Mouse (Mus musculus) forebrain, embryonic 12.5 days (tissue): Measurements from ENCODE around the gene Ces2e. TPM values are rescaled to one million over a fixed set of nuclear protein-coding genes. Genes with fewer than 3 reads are reported as not detected.

Experiments used
- ATAC-seq: fragments of 200-750 bp; cut with Nextera tagmentation; 2 replicates; pipeline ENCODE4 v1.8.0; 2017; ENCODE audit warnings: moderate TSS enrichment; ENCODE audit not compliant: low FRiP score
- H3K27ac ChIP-seq: fragments of 300-500 bp; sonication (generic); 2 replicates; pipeline ENCODE4 v1.5.1; 2016; ENCODE audit warnings: mild to moderate bottlenecking
- H3K27me3 ChIP-seq: fragments of 300-500 bp; sonication (generic); 2 replicates; pipeline ENCODE4 v1.6.1; 2016; ENCODE audit warnings: mild to moderate bottlenecking
- H3K36me3 ChIP-seq: fragments of 300-500 bp; sonication (generic); replicated peaks from 2 replicates; pipeline ENCODE4 v1.6.1; 2016; ENCODE audit warnings: mild to moderate bottlenecking
- H3K4me1 ChIP-seq: fragments of 300-500 bp; sonication (generic); 2 replicates; pipeline ENCODE4 v1.6.1; 2016
- H3K4me2 ChIP-seq: fragments of 300-500 bp; sonication (generic); 2 replicates; pipeline ENCODE4 v1.6.1; 2016; ENCODE audit warnings: mild to moderate bottlenecking, moderate library complexity
- H3K4me3 ChIP-seq: fragments of 300-500 bp; sonication (generic); replicated peaks from 2 replicates; pipeline ENCODE4 v1.5.1; 2016; ENCODE audit warnings: mild to moderate bottlenecking
- H3K9ac ChIP-seq: fragments of 300-500 bp; sonication (generic); 2 replicates; pipeline ENCODE4 v1.6.1; 2016; ENCODE audit warnings: mild to moderate bottlenecking
- H3K9me3 ChIP-seq: fragments of 300-500 bp; sonication (generic); 2 replicates; pipeline ENCODE4 v1.6.1; 2016
- WGBS: fragments of 180-500 bp; shearing (Covaris S2); methylation state at CpG from one replicate; pipeline ENCODE4 v1.1.7; 2016; 5-methylcytosine and 5-hydroxymethylcytosine counted together
- polyA plus RNA-seq: library from polyadenylated mRNA; unstranded; fragments of >200 nt; fragmentation: Nextera tagmentation; extraction: Ambion mirVana; gene quantifications from 2 replicates; pipeline ENCODE4 v1.2.1, GENCODE M21; 2016

The Ces2e gene
- polyA plus RNA-seq, 1 experiment from 2014 or later = not detected

- H3K4me2 ChIP-seq = no peak overlapping the region
- H3K9ac ChIP-seq = no peak overlapping the region
- ATAC-seq = no peak
- H3K27ac ChIP-seq = no peak overlapping the region
- no peaks in the 10 kb centered on the region for H3K27me3 ChIP-seq
- WGBS = 92% methylated on average over 4 of the region's 4 CpGs
- H3K4me3 ChIP-seq = no peak overlapping the region
- H3K4me1 ChIP-seq = no peaks in the 10 kb centered on the region
- H3K9me3 ChIP-seq = no peaks in the 10 kb centered on the region
- no peaks in the 10 kb centered on the region for H3K36me3 ChIP-seq
Measured at GRCm38 (mm10) chr8:104963375-104963894, 37.4 kb downstream of the Ces2e start.

DNA sequence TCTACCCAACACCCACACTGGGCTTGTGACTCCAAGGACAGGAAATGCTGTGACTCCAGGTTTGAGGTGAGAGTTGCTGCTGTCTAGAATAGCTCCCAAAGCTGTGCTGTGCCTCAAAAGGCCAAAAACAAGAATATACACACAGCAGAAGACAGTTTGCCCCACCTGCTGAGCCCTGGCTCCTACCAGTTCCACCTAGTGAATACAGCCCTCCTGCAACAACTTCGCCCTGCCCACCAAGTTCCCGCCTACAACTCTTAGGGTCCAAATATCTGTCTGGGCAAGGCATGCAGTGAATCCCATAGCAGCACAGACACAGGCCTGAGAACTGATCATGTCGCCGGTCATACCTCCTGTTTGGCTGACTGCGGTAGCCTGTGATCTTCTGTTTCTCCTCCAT lies 58.1 kb downstream of the Ces2e start:
- H3K4me3 ChIP-seq = no peak overlapping the region
- WGBS = 91% methylated on average over 5 of the region's 5 CpGs
- no peak overlapping the region for H3K27ac ChIP-seq
- peaks cover 9% of the 10 kb centered on the region; the same call in 1 of the 2 replicates for H3K9me3 ChIP-seq
- no peak overlapping the region for H3K4me2 ChIP-seq
- H3K27me3 ChIP-seq = no peaks in the 10 kb centered on the region
- H3K4me1 ChIP-seq = no peaks in the 10 kb centered on the region
- H3K36me3 ChIP-seq = no peaks in the 10 kb centered on the region
- ATAC-seq = no peak
- H3K9ac ChIP-seq = no peak overlapping the region

Other genes starting within 250 kb of the Ces2e start
- not detected in 2 replicates for gene Ces2a, start 192.3 kb upstream of the Ces2e start, polyA plus RNA-seq
- 0.13 and 0.17 TPM in 2 replicates for gene Ces2b, start 94.7 kb upstream of the Ces2e start, polyA plus RNA-seq
- not detected in 2 replicates for gene Ces2c, start 79.2 kb upstream of the Ces2e start, polyA plus RNA-seq
- gene Ces2f, start 21.1 kb downstream of the Ces2e start, polyA plus RNA-seq = not detected in 2 replicates
- not detected in 2 replicates for gene Ces2g, start 35.5 kb downstream of the Ces2e start, polyA plus RNA-seq
- gene Ces2h, start 74.6 kb downstream of the Ces2e start, polyA plus RNA-seq = not detected in 2 replicates
- gene Ces3a, start 122.3 kb downstream of the Ces2e start, polyA plus RNA-seq = not detected in 2 replicates
- not detected in 2 replicates for gene Ces3b, start 157.5 kb downstream of the Ces2e start, polyA plus RNA-seq
- not detected in 2 replicates for gene Ces4a, start 205.5 kb downstream of the Ces2e start, polyA plus RNA-seq
- 58.3 and 60.0 TPM in 2 replicates for gene Cbfb, start 244.4 kb downstream of the Ces2e start, polyA plus RNA-seq